Mouse (Mus musculus) E14TG2a.4 (cell line): Measurements from ENCODE around the gene Triobp.

ENCODE experiments used
- CTCF ChIP-seq: conservative IDR thresholded peaks from 2 replicates; pipeline ENCODE4 v1.5.1; 2014; ENCODE audit warnings: low read length
- NANOG ChIP-seq: IDR thresholded peaks from 2 replicates; pipeline ENCODE4 v1.6.1; 2014; ENCODE audit warnings: borderline replicate concordance, low read length, mixed read lengths
- POU5F1 ChIP-seq: IDR thresholded peaks from 2 replicates; pipeline ENCODE4 v1.6.1; 2014; ENCODE audit warnings: low read length, borderline replicate concordance

DNA sequence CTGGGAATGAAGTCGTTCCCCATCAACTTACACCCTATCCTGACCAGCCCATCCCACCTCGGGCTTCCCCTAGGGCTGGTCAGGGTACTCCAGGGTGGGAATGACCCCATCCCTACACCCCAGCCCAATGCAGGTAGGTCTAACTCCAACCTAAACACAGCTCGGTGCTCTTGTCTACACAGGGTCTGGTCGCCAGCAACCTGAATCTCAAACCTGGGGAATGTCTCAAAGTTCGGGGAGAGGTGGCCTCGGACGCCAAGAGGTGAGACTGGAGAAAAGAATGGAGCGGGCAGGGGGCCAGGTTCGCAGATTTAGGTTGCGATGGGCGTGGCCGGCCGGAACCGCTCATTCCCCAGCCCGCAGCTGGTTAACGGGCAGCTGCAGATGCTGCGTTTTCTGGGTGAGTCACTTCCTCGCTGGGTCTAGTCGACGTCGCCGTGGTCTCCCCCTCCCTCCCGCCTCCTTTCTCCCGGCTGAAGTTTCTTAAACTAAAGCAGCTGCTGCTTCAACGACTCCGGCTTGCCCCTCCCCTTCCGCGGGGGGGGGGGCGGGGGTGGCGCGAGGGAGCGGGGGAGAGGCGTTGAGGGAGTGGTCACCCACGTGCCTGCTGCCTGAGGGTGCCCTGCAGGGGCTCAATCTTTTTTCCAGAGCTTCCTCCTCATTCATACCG, 19.6 kb upstream of the Triobp start:
- TF ChIP-seq NANOG (no peak), CTCF (no peak), POU5F1 (no peak)
